Mouse (Mus musculus) stomach, embryonic 16.5 days (tissue): ENCODE data around the gene Kpna7. TPM values are rescaled to one million over a fixed set of nuclear protein-coding genes. Genes with fewer than 3 reads are reported as not detected.

Experiments used
- ATAC-seq: fragments of 200-750 bp; cut with Nextera tagmentation; 2 replicates; pipeline ENCODE4 v1.8.0; 2017; ENCODE audit warnings: moderate number of reproducible peaks, moderate TSS enrichment; ENCODE audit not compliant: insufficient read depth, low FRiP score
- H3K27ac ChIP-seq: fragments of 300-500 bp; sonication (generic); 2 replicates; pipeline ENCODE4 v1.5.1; 2014; ENCODE audit warnings: low read length
- H3K27me3 ChIP-seq: fragments of 300-500 bp; sonication (generic); 2 replicates; pipeline ENCODE4 v1.6.1; 2014; ENCODE audit warnings: low read length, control low read depth, mixed read lengths; ENCODE audit not compliant: control insufficient read depth, insufficient read depth
- H3K36me3 ChIP-seq: fragments of 300-500 bp; sonication (generic); 2 replicates; pipeline ENCODE4 v1.6.1; 2014; ENCODE audit warnings: low read length; ENCODE audit not compliant: control insufficient read depth, insufficient read depth
- H3K4me1 ChIP-seq: fragments of 300-500 bp; sonication (generic); 2 replicates; pipeline ENCODE4 v1.6.1; 2014; ENCODE audit warnings: low read length, control low read depth, mixed read lengths; ENCODE audit not compliant: control insufficient read depth, insufficient read depth
- H3K4me2 ChIP-seq: fragments of 300-500 bp; sonication (generic); 2 replicates; pipeline ENCODE4 v1.6.1; 2014; ENCODE audit warnings: low read depth, low read length, mixed read lengths
- H3K4me3 ChIP-seq: fragments of 300-500 bp; sonication (generic); replicated peaks from 2 replicates; pipeline ENCODE4 v1.5.1; 2014; ENCODE audit warnings: mild to moderate bottlenecking, low read length
- H3K9ac ChIP-seq: fragments of 300-500 bp; sonication (generic); 2 replicates; pipeline ENCODE4 v1.6.1; 2014; ENCODE audit warnings: low read length
- H3K9me3 ChIP-seq: fragments of 300-500 bp; sonication (generic); replicated peaks from 2 replicates; pipeline ENCODE4 v1.6.1; 2016; ENCODE audit warnings: low read length, control low read depth; ENCODE audit not compliant: control insufficient read depth
- WGBS: fragments of 180-500 bp; shearing (Covaris S2); extraction: QIAGEN DNeasy Blood & Tissue Kit; methylation state at CpG from one replicate; pipeline ENCODE4 v1.1.7; 2014; 5-methylcytosine and 5-hydroxymethylcytosine counted together
- polyA plus RNA-seq: library from polyadenylated mRNA; unstranded; fragments of >200 nt; fragmentation: Nextera tagmentation; extraction: Ambion mirVana; gene quantifications from 2 replicates; pipeline ENCODE4 v1.2.1, GENCODE M21; 2015

The Kpna7 gene
- polyA plus RNA-seq, 1 experiment from 2014 or later = 0.08 TPM

DNA sequence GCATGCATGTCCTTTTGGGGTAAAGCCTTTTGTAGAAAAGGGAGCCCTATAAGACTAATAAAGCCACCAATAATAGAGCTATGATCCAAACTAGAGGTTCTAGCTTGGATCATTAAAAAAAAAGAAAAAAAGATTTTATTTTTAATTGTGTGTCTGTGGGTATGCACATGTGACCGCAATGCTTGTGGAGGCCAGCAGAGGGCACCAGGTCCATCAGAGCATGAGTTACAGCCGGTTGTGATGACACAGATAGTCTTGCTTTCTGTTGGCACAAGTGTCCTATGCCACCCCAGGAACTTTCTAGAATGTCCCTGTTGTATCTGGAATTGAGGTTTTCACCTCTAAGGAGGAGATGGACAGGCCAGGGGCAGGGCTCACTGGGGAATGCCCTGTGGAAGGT is 35.6 kb upstream of the Kpna7 start:
- WGBS = 93% methylated on average over 2 of the region's 2 CpGs
- Histone ChIP-seq H3K27me3 (no peaks in the 10 kb centered on the region), H3K4me1 (peaks cover 28% of the 10 kb centered on the region), H3K9ac (no peak overlapping the region), H3K4me3 (no peak overlapping the region), H3K27ac (no peak overlapping the region), H3K9me3 (no peaks in the 10 kb centered on the region), H3K4me2 (no peak overlapping the region), H3K36me3 (peaks cover 10% of the 10 kb centered on the region; the same call in 1 of the 2 replicates)
- ATAC-seq = no peak

DNA sequence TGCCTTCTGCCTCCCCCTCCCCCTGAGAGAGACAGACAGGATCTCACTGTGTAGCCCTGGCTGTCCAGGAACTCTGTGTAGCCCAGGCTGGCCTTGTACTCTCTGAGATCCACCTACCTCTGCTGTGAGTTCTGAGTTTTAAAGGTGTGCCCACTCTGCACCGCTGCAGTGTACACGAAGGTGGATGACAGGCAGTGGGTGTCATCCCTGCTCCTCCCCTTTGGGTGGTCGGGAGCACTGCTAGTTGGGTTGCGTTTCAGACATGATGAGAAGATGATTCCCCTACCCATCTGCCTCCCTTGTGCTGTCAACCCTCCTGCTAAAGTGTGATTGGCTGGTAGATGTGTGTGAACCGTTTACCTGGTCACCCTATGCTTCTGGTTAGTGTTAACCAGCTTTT is 34.6 kb upstream of the Kpna7 start:
- no peak overlapping the region for H3K4me2 ChIP-seq
- no peak overlapping the region for H3K27ac ChIP-seq
- no peaks in the 10 kb centered on the region for H3K27me3 ChIP-seq
- H3K4me3 ChIP-seq = no peak overlapping the region
- peaks cover 10% of the 10 kb centered on the region; the same call in 1 of the 2 replicates for H3K36me3 ChIP-seq
- 87% methylated on average over 5 of the region's 5 CpGs for WGBS
- H3K4me1 ChIP-seq = peaks cover 30% of the 10 kb centered on the region
- no peak for ATAC-seq
- no peaks in the 10 kb centered on the region for H3K9me3 ChIP-seq
- H3K9ac ChIP-seq = no peak overlapping the region

DNA sequence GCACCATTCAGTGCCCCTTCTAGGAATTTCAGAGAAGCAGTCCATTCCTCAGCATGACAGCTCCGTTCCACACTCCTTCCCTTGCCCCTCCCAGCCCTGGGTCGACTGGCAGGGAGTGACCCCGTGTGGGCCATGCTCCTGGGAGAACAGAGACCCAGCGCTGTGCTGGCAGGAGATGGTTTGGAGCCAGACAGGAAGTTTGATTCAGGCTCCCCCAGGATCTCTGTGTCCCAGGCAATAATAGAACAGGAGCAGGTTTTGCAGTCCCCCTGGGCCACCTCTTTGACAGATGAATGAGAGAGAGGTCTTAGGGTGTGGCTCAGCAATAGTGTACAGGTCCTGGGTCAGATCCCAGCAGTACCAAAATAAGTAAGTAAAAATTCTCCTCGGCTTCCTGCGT is 34.2 kb upstream of the Kpna7 start:
- Histone ChIP-seq H3K36me3 (peaks cover 7% of the 10 kb centered on the region; the same call in 1 of the 2 replicates), H3K4me2 (no peak overlapping the region), H3K9ac (no peak overlapping the region), H3K27me3 (no peaks in the 10 kb centered on the region), H3K27ac (no peak overlapping the region), H3K4me1 (peaks cover 30% of the 10 kb centered on the region), H3K9me3 (no peaks in the 10 kb centered on the region), H3K4me3 (no peak overlapping the region)
- no peak for ATAC-seq
- 47% methylated on average over 6 of the region's 6 CpGs for WGBS

DNA sequence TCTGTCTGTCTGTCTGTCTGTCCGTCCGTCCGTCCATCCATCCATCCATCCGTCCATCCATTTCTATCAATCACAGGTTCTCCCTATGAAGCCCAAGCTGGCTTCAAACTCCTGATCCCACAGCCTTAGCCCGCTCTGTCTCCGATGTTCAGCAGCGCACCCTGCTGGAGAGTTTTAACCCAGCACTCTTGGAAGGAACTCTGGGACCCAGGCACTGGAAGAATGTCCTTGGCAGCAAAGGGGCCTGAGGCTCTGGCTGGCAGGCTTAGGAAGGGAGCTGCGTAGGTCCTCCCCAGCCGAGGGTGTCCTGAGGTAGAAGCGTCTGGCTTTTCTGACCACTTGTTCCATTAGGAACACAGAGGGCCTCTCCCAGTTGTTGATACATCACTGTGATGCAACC is 33.1 kb upstream of the Kpna7 start:
- Histone ChIP-seq H3K4me2 (peak overlapping the region; percentile 85), H3K4me3 (peak overlapping the region; percentile 10; the same call in 1 of the 2 replicates), H3K9me3 (no peaks in the 10 kb centered on the region), H3K9ac (peak overlapping the region; percentile 36), H3K4me1 (peaks cover 30% of the 10 kb centered on the region), H3K27me3 (no peaks in the 10 kb centered on the region), H3K36me3 (no peaks in the 10 kb centered on the region), H3K27ac (peak overlapping the region; percentile 84)
- 48% methylated on average over 10 of the region's 10 CpGs for WGBS
- ATAC-seq = no peak; the same call in 1 of the 2 replicates

DNA sequence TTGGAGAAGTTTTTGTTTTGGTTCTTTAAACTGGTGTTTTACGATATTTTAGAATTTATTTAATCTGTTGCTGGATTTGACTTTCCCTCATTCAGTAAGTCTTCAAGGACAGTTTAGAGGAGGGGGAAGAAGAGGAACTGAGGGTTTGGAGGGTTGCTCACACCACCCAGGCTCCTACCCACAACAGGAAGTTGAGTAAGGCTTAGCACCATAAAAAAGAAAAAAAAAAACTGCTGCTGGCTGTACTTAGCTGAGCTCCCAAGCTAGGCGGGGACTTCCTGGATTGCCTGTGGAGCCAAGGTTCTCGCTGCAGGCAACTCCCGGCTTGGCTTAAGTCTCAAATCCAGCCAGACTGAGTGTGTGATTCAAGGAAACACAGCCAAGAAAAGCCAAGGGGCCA is 32.5 kb upstream of the Kpna7 start:
- Histone ChIP-seq H3K9me3 (no peaks in the 10 kb centered on the region), H3K4me3 (peak overlapping the region; percentile 10), H3K27ac (peak overlapping the region; percentile 84), H3K27me3 (no peaks in the 10 kb centered on the region), H3K4me2 (peak overlapping the region; percentile 85), H3K36me3 (no peaks in the 10 kb centered on the region), H3K9ac (0 out of 2 replicates have a peak overlapping the region, but pooled peaks have one; percentile 36), H3K4me1 (peaks cover 30% of the 10 kb centered on the region)
- WGBS = 16% methylated on average over 4 of the region's 4 CpGs
- ATAC-seq = peak; percentile 49; the same call in 1 of the 2 replicates

DNA sequence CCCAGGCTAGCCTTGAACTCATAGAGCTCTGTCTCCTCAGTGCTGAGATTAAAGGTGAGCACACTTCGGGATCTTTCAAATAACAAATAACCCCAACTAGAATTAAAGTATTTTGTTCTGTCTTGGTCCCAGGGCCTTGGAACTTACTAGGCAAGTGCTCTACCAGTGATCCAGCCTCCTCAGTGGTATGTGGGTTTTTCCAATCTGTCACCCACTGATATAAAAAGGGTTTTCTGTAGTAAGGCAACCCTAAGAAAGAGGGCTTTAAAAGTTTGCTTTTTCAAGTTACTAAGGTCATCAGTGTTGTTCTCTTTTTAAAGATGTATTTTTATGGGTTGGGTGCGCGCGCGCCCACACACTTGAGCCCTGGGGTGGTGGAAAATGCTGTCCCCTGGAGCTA is 31.9 kb upstream of the Kpna7 start:
- peak overlapping the region; percentile 84 for H3K27ac ChIP-seq
- H3K36me3 ChIP-seq = no peaks in the 10 kb centered on the region
- H3K4me2 ChIP-seq = peak overlapping the region; percentile 85
- ATAC-seq = no peak
- H3K4me1 ChIP-seq = peaks cover 30% of the 10 kb centered on the region
- H3K9me3 ChIP-seq = no peaks in the 10 kb centered on the region
- no peaks in the 10 kb centered on the region for H3K27me3 ChIP-seq
- WGBS = 78% methylated on average over 5 of the region's 5 CpGs
- H3K9ac ChIP-seq = peak overlapping the region; percentile 4; the same call in 1 of the 2 replicates
- peak overlapping the region; percentile 1 for H3K4me3 ChIP-seq

DNA sequence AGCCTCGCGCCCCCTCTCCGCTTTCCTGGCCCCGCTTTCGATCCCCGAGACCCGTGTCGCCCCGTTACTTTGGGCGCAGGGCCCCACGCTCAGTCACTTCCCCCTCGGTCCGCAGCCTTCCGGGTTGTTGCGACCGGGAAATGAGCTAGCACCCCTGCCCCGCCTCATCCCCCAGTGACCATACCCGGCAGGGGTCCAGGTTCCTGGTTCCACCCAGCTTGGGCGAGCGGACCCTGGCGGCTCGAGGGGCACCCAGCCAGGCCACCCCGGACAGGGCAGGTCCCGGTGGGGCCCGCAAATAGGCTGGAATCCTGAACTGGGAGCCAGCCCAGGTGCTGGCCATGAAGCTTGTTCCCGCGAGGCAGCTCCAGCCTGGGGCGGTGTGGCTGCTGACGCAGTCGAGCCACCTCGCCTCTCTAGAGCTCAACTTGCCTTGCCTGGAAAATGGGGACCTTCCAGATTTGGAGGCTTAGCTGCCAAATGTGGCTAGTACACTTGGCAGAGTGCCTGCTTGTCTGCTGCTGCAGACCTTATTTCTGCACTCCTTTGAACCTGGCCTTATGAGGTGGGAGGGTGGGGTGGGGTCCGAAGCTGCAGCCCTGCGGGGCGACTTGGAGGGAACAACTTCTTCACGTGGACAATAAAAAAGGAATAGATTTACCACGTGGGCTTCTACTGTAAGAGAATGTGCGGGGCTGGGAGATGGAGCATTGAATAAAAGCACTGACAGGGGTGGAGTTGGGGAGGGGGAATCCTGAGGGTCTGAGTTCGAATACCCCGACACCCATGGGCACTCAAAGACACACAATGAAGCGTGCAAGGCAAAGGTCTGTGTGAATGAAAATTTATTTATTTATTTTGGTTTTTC is 31.0 kb upstream of the Kpna7 start:
- Histone ChIP-seq H3K9ac (peak overlapping the region; percentile 89), H3K4me2 (peak overlapping the region; percentile 85), H3K4me3 (peak overlapping the region; percentile 78), H3K27ac (peak overlapping the region; percentile 84), H3K27me3 (no peaks in the 10 kb centered on the region), H3K36me3 (no peaks in the 10 kb centered on the region), H3K4me1 (peaks cover 30% of the 10 kb centered on the region), H3K9me3 (no peaks in the 10 kb centered on the region)
- ATAC-seq = peak; percentile 34
- 13% methylated on average over 40 of the region's 40 CpGs for WGBS

DNA sequence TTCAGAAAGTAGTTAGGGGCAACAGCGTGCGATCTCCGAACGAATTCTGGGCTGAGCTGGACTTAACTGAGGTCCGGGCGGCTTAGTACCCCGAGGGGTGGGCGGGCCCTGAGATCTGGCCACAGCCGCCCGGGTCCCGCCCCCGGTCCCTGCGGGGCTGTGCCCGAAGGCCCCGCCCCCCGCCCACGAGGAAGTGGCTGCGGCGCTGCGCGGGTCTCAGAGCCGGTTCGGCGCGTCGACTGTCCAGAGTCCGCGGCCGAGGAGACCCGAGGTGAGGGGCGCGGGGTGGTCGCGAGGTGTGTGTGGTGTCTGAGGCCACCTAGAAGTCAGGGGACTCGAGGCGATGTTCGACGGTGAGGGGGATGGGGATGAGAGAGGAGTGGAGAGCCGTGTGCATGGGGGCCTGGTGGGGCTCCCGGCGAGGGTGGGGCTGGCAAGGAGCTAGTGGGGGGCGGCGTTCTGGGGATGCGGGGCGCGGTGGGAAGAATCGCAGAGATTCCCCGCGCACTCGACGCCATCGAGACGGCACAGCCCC is 30.3 kb upstream of the Kpna7 start, which contains the start of gene Arpc1b:
Arpc1b (plus strand) TSS at position 145 of the 535 bp plus-strand sequence.
- Histone ChIP-seq H3K36me3 (0 out of 2 replicates have a peak, but pooled peaks cover 1% of the 10 kb centered on the region), H3K4me1 (peaks cover 30% of the 10 kb centered on the region), H3K27me3 (no peaks in the 10 kb centered on the region), H3K4me2 (peak within 1 kb of the TSS; percentile 85), H3K27ac (peak within 1 kb of the TSS; percentile 84), H3K4me3 (peak within 1 kb of the TSS; percentile 78), H3K9ac (peak within 1 kb of the TSS; percentile 89), H3K9me3 (no peaks in the 10 kb centered on the region)
- WGBS = under 1% methylated on average over 51 of the region's 53 CpGs
- ATAC-seq = peak; percentile 86

DNA sequence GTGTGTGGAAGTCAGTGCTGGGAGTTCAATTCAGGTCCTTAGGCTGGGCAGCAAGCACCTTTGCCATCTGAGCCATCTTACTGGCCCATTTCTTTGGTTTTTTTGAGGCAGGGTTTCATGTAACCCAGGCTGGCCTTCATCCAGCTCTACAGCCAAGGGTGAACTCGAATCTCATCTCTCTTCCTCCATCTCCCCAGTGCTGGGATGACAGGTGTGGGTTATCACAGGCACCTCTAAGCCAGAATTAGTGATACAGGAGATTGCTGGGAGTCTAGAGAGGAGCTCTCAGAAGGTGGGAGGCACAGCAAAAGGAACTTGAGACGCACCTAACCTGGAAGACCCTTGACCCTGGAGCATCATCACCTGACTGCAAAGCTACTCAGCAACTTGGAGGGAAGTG is 29.6 kb upstream of the Kpna7 start:
- Histone ChIP-seq H3K4me2 (peak overlapping the region; percentile 85), H3K9me3 (no peaks in the 10 kb centered on the region), H3K9ac (peak overlapping the region; percentile 89), H3K4me1 (peaks cover 30% of the 10 kb centered on the region), H3K4me3 (peak overlapping the region; percentile 78), H3K27ac (no peak overlapping the region), H3K36me3 (peaks cover 6% of the 10 kb centered on the region; the same call in 1 of the 2 replicates), H3K27me3 (no peaks in the 10 kb centered on the region)
- no peak for ATAC-seq
- 29% methylated on average over 2 of the region's 2 CpGs for WGBS
